Mouse (Mus musculus): ENCODE measurements around the gene Eif2ak4.
A peak's percentile ranks its signal among the peaks of the same experiment; 100 is the strongest.

Eif2ak4 gene

GRCm38 (mm10) chr2:118388341-118389335 lies at the start of gene Eif2ak4:
TSS of gene Eif2ak4 (plus strand) at chr2:118388618.
- peak; percentile 97 for DNase-seq (ENCODE audit: low spot score)

- no peak for DNase-seq (ENCODE audit: low spot score)
Observed at GRCm38 (mm10) chr2:118341295-118341694, 47.1 kb upstream of the Eif2ak4 start.

- no peak for DNase-seq (ENCODE audit: low spot score)
Observed at GRCm38 (mm10) chr2:118343897-118344296, 44.5 kb upstream of the Eif2ak4 start.

- no peak for DNase-seq (ENCODE audit: low spot score)
Observed at GRCm38 (mm10) chr2:118345535-118345934, 42.9 kb upstream of the Eif2ak4 start.

- no peak for DNase-seq (ENCODE audit: low spot score)
Observed at GRCm38 (mm10) chr2:118353498-118353897, 34.9 kb upstream of the Eif2ak4 start.

GRCm38 (mm10) chr2:118353916-118354403 lies 34.5 kb upstream of the Eif2ak4 start:
- DNase-seq (ENCODE audit: low spot score): peak; percentile 22

GRCm38 (mm10) chr2:118355138-118355719 lies 33.2 kb upstream of the Eif2ak4 start:
- DNase-seq (ENCODE audit: low spot score): no peak

- DNase-seq (ENCODE audit: low spot score): no peak
Observed at GRCm38 (mm10) chr2:118371841-118372240, 16.6 kb upstream of the Eif2ak4 start.

- DNase-seq (ENCODE audit: low spot score): no peak
Observed at GRCm38 (mm10) chr2:118372561-118372900, 15.9 kb upstream of the Eif2ak4 start.

- no peak for DNase-seq (ENCODE audit: low spot score)
Observed at GRCm38 (mm10) chr2:118372901-118373571, 15.4 kb upstream of the Eif2ak4 start, which contains the start of gene Gpr176. TSS of gene Gpr176 (minus strand) at chr2:118373419.

GRCm38 (mm10) chr2:118373572-118374279 lies 14.7 kb upstream of the Eif2ak4 start:
- no peak for DNase-seq (ENCODE audit: low spot score)

GRCm38 (mm10) chr2:118375522-118375921 lies 12.9 kb upstream of the Eif2ak4 start:
- DNase-seq (ENCODE audit: low spot score): no peak

GRCm38 (mm10) chr2:118375931-118376330 lies 12.5 kb upstream of the Eif2ak4 start:
- DNase-seq (ENCODE audit: low spot score): no peak

GRCm38 (mm10) chr2:118379756-118380155 lies 8.7 kb upstream of the Eif2ak4 start:
- DNase-seq (ENCODE audit: low spot score): peak; percentile 50

- DNase-seq (ENCODE audit: low spot score): no peak
Observed at GRCm38 (mm10) chr2:118383387-118383786, 5.0 kb upstream of the Eif2ak4 start.

- no peak for DNase-seq (ENCODE audit: low spot score)
Observed at GRCm38 (mm10) chr2:118389569-118389968, 1.2 kb downstream of the Eif2ak4 start.

GRCm38 (mm10) chr2:118390072-118390471 lies 1.7 kb downstream of the Eif2ak4 start:
- no peak for DNase-seq (ENCODE audit: low spot score)

GRCm38 (mm10) chr2:118391201-118391600 lies 2.8 kb downstream of the Eif2ak4 start:
- DNase-seq (ENCODE audit: low spot score): no peak

- DNase-seq (ENCODE audit: low spot score): no peak
Observed at GRCm38 (mm10) chr2:118399751-118400150, 11.3 kb downstream of the Eif2ak4 start.

GRCm38 (mm10) chr2:118401834-118402727 lies 13.7 kb downstream of the Eif2ak4 start:
- DNase-seq (ENCODE audit: low spot score): no peak

GRCm38 (mm10) chr2:118404336-118404735 lies 15.9 kb downstream of the Eif2ak4 start:
- no peak for DNase-seq (ENCODE audit: low spot score)

Measured in MN1 (cell line).